Mouse (Mus musculus) midbrain, embryonic 14.5 days (tissue): ENCODE results near the gene BC051142. TPM values are rescaled to one million over a fixed set of nuclear protein-coding genes. Genes with fewer than 3 reads are reported as not detected.

Experiments
- ATAC-seq: fragments of 200-750 bp; cut with Nextera tagmentation; 2 replicates; pipeline ENCODE4 v1.8.0; 2017; ENCODE audit warnings: moderate number of reproducible peaks, moderate library complexity; ENCODE audit not compliant: low FRiP score, low TSS enrichment
- DNase-seq: peaks from one replicate; pipeline ENCODE4 v3.0.0-alpha.2; 2015
- H3K27ac ChIP-seq: fragments of 300-500 bp; sonication (generic); replicated peaks from 2 replicates; pipeline ENCODE4 v1.5.1; 2014; ENCODE audit warnings: mild to moderate bottlenecking, low read depth, low read length, moderate library complexity
- H3K27me3 ChIP-seq: fragments of 300-500 bp; sonication (generic); 2 replicates; pipeline ENCODE4 v1.6.1; 2014; ENCODE audit warnings: low read length, control low read depth, mixed read lengths; ENCODE audit not compliant: control insufficient read depth, insufficient read depth
- H3K36me3 ChIP-seq: fragments of 300-500 bp; sonication (generic); 2 replicates; pipeline ENCODE4 v1.6.1; 2014; ENCODE audit warnings: low read length, control low read depth; ENCODE audit not compliant: control insufficient read depth, insufficient read depth
- H3K4me1 ChIP-seq: fragments of 300-500 bp; sonication (generic); 2 replicates; pipeline ENCODE4 v1.6.1; 2014; ENCODE audit warnings: mild to moderate bottlenecking, antibody characterized with exemption, low read length, control low read depth; ENCODE audit not compliant: control insufficient read depth, insufficient read depth
- H3K4me2 ChIP-seq: fragments of 300-500 bp; sonication (generic); 2 replicates; pipeline ENCODE4 v1.6.1; 2014; ENCODE audit warnings: mild to moderate bottlenecking, low read length, moderate library complexity
- H3K4me3 ChIP-seq: fragments of 300-500 bp; sonication (generic); replicated peaks from 2 replicates; pipeline ENCODE4 v1.5.1; 2014; ENCODE audit warnings: low read depth, low read length
- H3K9ac ChIP-seq: fragments of 300-500 bp; sonication (generic); replicated peaks from 2 replicates; pipeline ENCODE4 v1.6.1; 2014; ENCODE audit warnings: mild to moderate bottlenecking, low read length, moderate library complexity
- H3K9me3 ChIP-seq: fragments of 300-500 bp; sonication (generic); 2 replicates; pipeline ENCODE4 v1.6.1; 2016; ENCODE audit warnings: low read length, control low read depth, mixed read lengths; ENCODE audit not compliant: control insufficient read depth
- WGBS: fragments of 180-500 bp; shearing (Covaris S2); extraction: QIAGEN DNeasy Blood & Tissue Kit; methylation state at CpG from one replicate; pipeline ENCODE4 v1.1.7; 2014; 5-methylcytosine and 5-hydroxymethylcytosine counted together
- polyA plus RNA-seq: library from polyadenylated mRNA; unstranded; fragments of >200 nt; fragmentation: Nextera tagmentation; extraction: Ambion mirVana; gene quantifications from 2 replicates; pipeline ENCODE4 v1.2.1, GENCODE M21; 2014

BC051142 gene
- polyA plus RNA-seq, 1 experiment from 2014 or later: 6.2 TPM

DNA sequence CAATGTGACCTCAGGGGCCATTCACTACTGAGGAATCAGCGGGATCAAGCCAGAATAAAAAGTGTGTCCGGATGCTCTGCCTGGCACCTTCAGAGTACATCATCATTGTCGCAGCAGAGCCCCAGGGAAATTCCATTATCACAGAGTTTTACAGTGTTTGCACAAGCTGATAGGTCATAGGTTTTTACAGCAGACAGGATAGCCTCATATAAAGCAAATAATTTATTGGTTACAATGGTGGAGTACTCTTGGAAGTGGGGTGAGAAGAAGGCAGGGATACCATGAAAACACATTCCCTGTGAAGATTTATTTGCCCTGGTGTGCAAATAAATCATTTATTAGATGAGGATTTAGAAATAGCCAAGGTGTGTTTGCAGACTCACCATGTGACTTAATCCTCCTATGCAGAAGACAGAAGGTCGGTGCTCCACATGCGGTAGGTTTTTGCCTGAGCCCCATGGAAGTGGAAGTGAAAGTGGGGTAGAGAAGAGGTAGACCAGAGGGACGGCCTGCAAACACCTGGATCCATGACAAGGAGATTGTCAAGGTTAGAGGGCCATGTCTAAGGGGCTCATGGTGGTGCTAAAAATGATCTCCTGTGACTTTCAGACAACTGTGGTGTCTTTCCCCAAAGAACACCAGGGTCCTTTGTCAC, 25.4 kb upstream of the BC051142 start:
- Histone ChIP-seq H3K4me2 (no peak overlapping the region), H3K27me3 (no peaks in the 10 kb centered on the region), H3K9ac (no peak overlapping the region), H3K36me3 (no peaks in the 10 kb centered on the region), H3K27ac (no peak overlapping the region), H3K4me1 (no peaks in the 10 kb centered on the region), H3K9me3 (no peaks in the 10 kb centered on the region), H3K4me3 (no peak overlapping the region)
- 79% methylated on average over 6 of the region's 6 CpGs for WGBS
- ATAC-seq (no peak), DNase-seq (no peak)

DNA sequence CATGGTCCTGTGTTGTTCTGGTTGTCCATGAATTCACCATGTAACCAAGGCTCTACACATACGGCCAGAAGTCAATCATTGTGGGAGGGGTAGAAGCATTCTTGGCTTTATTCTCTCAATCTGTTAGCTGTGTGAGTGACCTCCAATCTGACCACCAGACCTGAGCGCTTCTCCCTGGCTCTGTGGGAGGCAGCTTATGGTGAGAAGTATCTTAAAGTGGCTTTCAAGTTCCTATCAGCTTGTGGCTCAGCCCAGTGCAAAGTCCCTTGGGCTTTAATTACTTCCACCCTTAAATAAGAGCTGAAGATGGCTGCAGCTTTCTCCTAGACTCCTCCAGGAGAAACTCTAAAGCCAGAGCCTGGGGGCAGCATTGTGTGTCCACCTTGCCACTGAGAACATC, 21.8 kb upstream of the BC051142 start, which contains the start of gene Btnl1:
Btnl1 (plus strand) TSS at position 286 of the 400 bp plus-strand sequence.
- H3K27me3 ChIP-seq: no peaks in the 10 kb centered on the region
- no peaks in the 10 kb centered on the region for H3K4me1 ChIP-seq
- ATAC-seq (no peak), DNase-seq (no peak)
- no peaks in the 10 kb centered on the region for H3K9me3 ChIP-seq
- no peak within 1 kb of the TSS for H3K4me2 ChIP-seq
- H3K9ac ChIP-seq: no peak within 1 kb of the TSS
- no peaks in the 10 kb centered on the region for H3K36me3 ChIP-seq
- 79% methylated on average over 2 of the region's 2 CpGs for WGBS
- H3K27ac ChIP-seq: no peak within 1 kb of the TSS
- no peak within 1 kb of the TSS for H3K4me3 ChIP-seq

DNA sequence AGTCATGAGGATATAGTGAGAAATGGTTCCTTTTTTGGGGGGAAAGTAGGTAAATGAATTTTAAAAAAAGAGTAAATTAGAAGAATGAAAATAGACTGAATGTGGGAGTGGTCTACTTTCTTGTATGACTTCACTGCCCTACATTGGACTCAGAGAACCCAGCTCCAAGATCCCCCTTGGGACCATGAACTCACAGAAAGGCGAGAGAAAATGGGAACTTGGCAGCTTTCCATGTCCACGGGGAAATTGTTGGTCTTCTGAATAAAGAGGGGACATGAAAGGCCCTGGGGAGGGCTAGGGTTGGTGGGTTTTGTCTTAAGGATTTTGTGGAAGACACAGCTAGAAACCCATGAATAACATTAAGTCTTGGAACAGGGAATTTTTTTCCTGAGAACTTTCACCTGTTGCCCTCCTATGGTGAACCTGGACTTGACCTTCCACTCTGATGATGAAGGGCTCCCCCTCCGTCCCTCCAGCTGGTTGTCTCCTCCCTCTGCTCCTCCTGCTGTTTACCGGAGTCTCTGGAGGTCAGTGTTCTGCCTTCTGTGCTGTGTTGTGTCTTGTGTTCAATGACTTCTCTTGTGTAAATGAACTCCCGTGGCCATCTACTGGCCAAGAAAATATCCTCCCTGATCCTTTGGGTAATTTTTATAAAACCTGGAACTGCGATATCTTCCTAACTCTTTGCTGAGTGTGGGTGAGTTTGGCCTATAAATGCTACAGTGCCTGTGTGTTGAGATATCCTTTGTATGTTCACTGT, 21.0 kb upstream of the BC051142 start:
- H3K27me3 ChIP-seq: no peaks in the 10 kb centered on the region
- 67% methylated on average over 6 of the region's 6 CpGs for WGBS
- H3K4me2 ChIP-seq: no peak overlapping the region
- H3K4me3 ChIP-seq: no peak overlapping the region
- H3K36me3 ChIP-seq: no peaks in the 10 kb centered on the region
- DNase-seq (no peak), ATAC-seq (no peak)
- H3K27ac ChIP-seq: no peak overlapping the region
- H3K4me1 ChIP-seq: no peaks in the 10 kb centered on the region
- no peaks in the 10 kb centered on the region for H3K9me3 ChIP-seq
- no peak overlapping the region for H3K9ac ChIP-seq

- no peaks in the 10 kb centered on the region for H3K4me1 ChIP-seq
- no peak overlapping the region for H3K4me3 ChIP-seq
- no peaks in the 10 kb centered on the region for H3K36me3 ChIP-seq
- WGBS: 82% methylated on average over 2 of the region's 2 CpGs
- H3K4me2 ChIP-seq: no peak overlapping the region
- DNase-seq (no peak), ATAC-seq (no peak)
- H3K27me3 ChIP-seq: no peaks in the 10 kb centered on the region
- no peak overlapping the region for H3K27ac ChIP-seq
- H3K9me3 ChIP-seq: no peaks in the 10 kb centered on the region
- no peak overlapping the region for H3K9ac ChIP-seq
Measured at GRCm38 (mm10) chr17:34378716-34379115, 19.9 kb upstream of the BC051142 start.

DNA sequence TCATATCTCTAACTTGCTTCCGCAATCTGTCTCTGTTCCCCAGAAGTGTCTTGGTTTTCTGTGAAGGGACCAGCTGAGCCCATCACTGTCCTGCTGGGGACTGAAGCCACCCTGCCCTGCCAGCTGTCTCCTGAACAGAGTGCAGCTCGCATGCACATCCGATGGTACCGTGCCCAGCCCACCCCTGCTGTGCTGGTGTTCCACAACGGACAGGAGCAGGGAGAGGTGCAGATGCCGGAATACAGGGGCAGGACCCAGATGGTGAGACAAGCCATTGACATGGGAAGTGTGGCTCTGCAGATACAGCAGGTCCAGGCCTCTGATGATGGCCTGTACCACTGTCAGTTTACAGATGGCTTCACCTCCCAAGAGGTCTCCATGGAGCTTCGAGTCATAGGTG, 19.2 kb upstream of the BC051142 start:
- no peak overlapping the region for H3K4me2 ChIP-seq
- no peaks in the 10 kb centered on the region for H3K9me3 ChIP-seq
- ATAC-seq (no peak), DNase-seq (no peak)
- H3K4me3 ChIP-seq: no peak overlapping the region
- H3K9ac ChIP-seq: no peak overlapping the region
- H3K4me1 ChIP-seq: no peaks in the 10 kb centered on the region
- no peak overlapping the region for H3K27ac ChIP-seq
- 77% methylated on average over 7 of the region's 7 CpGs for WGBS
- H3K27me3 ChIP-seq: no peaks in the 10 kb centered on the region
- no peaks in the 10 kb centered on the region for H3K36me3 ChIP-seq

DNA sequence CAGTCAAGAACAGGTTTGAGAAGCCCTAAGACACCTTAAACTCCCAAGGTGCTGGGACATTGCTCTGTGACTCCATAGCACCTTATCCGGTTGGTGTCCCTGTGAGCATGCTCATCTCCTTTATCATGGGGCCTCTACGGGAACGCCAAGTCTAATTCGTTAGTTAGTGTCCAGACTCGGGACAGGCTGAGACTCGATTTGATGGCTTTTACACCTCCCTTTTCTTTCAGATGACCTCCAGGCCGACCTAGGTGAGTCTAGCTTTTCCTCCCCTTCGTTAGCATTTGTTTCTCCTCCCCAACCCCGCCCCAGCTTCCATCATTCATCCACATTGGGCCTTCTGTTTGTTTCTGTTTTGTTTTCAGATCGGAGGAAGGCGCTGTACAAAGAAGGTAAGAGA, 16.7 kb upstream of the BC051142 start:
- ATAC-seq (no peak), DNase-seq (no peak)
- Histone ChIP-seq H3K9me3 (no peaks in the 10 kb centered on the region), H3K4me1 (no peaks in the 10 kb centered on the region), H3K4me2 (no peak overlapping the region), H3K4me3 (no peak overlapping the region), H3K36me3 (no peaks in the 10 kb centered on the region), H3K27me3 (no peaks in the 10 kb centered on the region), H3K9ac (no peak overlapping the region), H3K27ac (no peak overlapping the region)
- WGBS: 80% methylated on average over 11 of the region's 11 CpGs

GRCm38 (mm10) chr17:34383212-34383611, 15.4 kb upstream of the BC051142 start:
- Histone ChIP-seq H3K4me2 (no peak overlapping the region), H3K27me3 (no peaks in the 10 kb centered on the region), H3K9me3 (no peaks in the 10 kb centered on the region), H3K4me1 (no peaks in the 10 kb centered on the region), H3K36me3 (no peaks in the 10 kb centered on the region), H3K27ac (no peak overlapping the region), H3K4me3 (no peak overlapping the region), H3K9ac (no peak overlapping the region)
- ATAC-seq (no peak), DNase-seq (no peak)
- 78% methylated on average over 7 of the region's 7 CpGs for WGBS

GRCm38 (mm10) chr17:34384699-34385098, 13.9 kb upstream of the BC051142 start:
- ATAC-seq: no peak
- Histone ChIP-seq H3K9me3 (no peaks in the 10 kb centered on the region), H3K4me2 (no peak overlapping the region), H3K27me3 (no peaks in the 10 kb centered on the region), H3K36me3 (no peaks in the 10 kb centered on the region), H3K27ac (no peak overlapping the region), H3K4me3 (no peak overlapping the region), H3K4me1 (no peaks in the 10 kb centered on the region), H3K9ac (no peak overlapping the region)
- no peak for DNase-seq
- WGBS: 73% methylated on average over 3 of the region's 3 CpGs

DNA sequence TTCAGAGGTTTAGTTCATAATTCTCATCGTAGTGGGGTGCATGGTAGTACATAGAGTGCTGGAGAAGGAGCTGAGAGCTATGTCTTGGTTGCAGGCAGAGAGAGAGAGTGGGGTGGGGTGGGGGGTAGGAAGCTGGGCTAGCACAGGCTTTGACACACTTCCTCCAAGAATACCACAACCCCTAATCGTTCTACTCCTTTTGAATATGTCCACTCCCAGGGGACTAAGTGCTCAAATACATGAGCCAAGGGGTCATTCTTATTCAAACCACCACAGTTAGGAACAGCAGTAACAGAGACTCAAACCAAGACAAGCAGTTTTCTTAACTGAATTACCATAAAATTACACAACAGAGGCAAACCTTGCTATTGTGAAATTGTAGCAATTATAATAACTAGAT, 12.0 kb upstream of the BC051142 start:
- H3K9ac ChIP-seq: no peak overlapping the region
- no peaks in the 10 kb centered on the region for H3K4me1 ChIP-seq
- no peaks in the 10 kb centered on the region for H3K9me3 ChIP-seq
- H3K27ac ChIP-seq: no peak overlapping the region
- no peak overlapping the region for H3K4me2 ChIP-seq
- H3K4me3 ChIP-seq: no peak overlapping the region
- DNase-seq (no peak), ATAC-seq (no peak)
- no peaks in the 10 kb centered on the region for H3K36me3 ChIP-seq
- no peaks in the 10 kb centered on the region for H3K27me3 ChIP-seq
- WGBS: 81% methylated on average over 2 of the region's 2 CpGs
